Mouse (Mus musculus) hindbrain, embryonic 11.5 days (tissue): ENCODE measurements around the gene Sdha. TPM values are rescaled to one million over a fixed set of nuclear protein-coding genes. Genes with fewer than 3 reads are reported as not detected.

Experiments
- ATAC-seq: fragments of 200-750 bp; cut with Nextera tagmentation; 2 replicates; pipeline ENCODE4 v1.8.0; 2017; ENCODE audit warnings: mild to moderate bottlenecking, moderate TSS enrichment, moderate library complexity; ENCODE audit not compliant: low FRiP score
- DNase-seq: peaks from one replicate; pipeline ENCODE4 v3.0.0-alpha.2; 2015; ENCODE audit warnings: low spot score
- H3K27ac ChIP-seq: fragments of 300-500 bp; sonication (generic); 2 replicates; pipeline ENCODE4 v1.5.1; 2014; ENCODE audit warnings: mild to moderate bottlenecking, low read depth, low read length
- H3K27me3 ChIP-seq: fragments of 300-500 bp; sonication (generic); 2 replicates; pipeline ENCODE4 v1.6.1; 2014; ENCODE audit warnings: mild to moderate bottlenecking, low read length, moderate library complexity, mixed read lengths; ENCODE audit not compliant: control insufficient read depth, insufficient read depth
- H3K36me3 ChIP-seq: fragments of 300-500 bp; sonication (generic); 2 replicates; pipeline ENCODE4 v1.6.1; 2014; ENCODE audit warnings: mild to moderate bottlenecking, low read length, moderate library complexity, mixed read lengths; ENCODE audit not compliant: control insufficient read depth, insufficient read depth
- H3K4me1 ChIP-seq: fragments of 300-500 bp; sonication (generic); replicated peaks from 2 replicates; pipeline ENCODE4 v1.6.1; 2014; ENCODE audit warnings: low read length, mixed read lengths; ENCODE audit not compliant: control insufficient read depth, insufficient read depth
- H3K4me2 ChIP-seq: fragments of 300-500 bp; sonication (generic); replicated peaks from 2 replicates; pipeline ENCODE4 v1.6.1; 2014; ENCODE audit warnings: mild to moderate bottlenecking, low read depth, low read length
- H3K4me3 ChIP-seq: fragments of 300-500 bp; sonication (generic); 2 replicates; pipeline ENCODE4 v1.5.1; 2014; ENCODE audit warnings: low read depth, low read length
- H3K9ac ChIP-seq: fragments of 300-500 bp; sonication (generic); 2 replicates; pipeline ENCODE4 v1.6.1; 2014; ENCODE audit warnings: low read depth, low read length
- H3K9me3 ChIP-seq: fragments of 300-500 bp; sonication (generic); 2 replicates; pipeline ENCODE4 v1.6.1; 2016; ENCODE audit warnings: low read length; ENCODE audit not compliant: control insufficient read depth
- WGBS: fragments of 180-500 bp; shearing (Covaris S2); extraction: QIAGEN DNeasy Blood & Tissue Kit; methylation state at CpG from one replicate; pipeline ENCODE4 v1.1.7; 2014; 5-methylcytosine and 5-hydroxymethylcytosine counted together
- polyA plus RNA-seq: library from polyadenylated mRNA; unstranded; fragments of >200 nt; fragmentation: Nextera tagmentation; extraction: Ambion mirVana; gene quantifications from 2 replicates; pipeline ENCODE4 v1.2.1, GENCODE M21; 2014

Gene Sdha
- polyA plus RNA-seq, 1 experiment from 2014 or later = 196 TPM

DNA sequence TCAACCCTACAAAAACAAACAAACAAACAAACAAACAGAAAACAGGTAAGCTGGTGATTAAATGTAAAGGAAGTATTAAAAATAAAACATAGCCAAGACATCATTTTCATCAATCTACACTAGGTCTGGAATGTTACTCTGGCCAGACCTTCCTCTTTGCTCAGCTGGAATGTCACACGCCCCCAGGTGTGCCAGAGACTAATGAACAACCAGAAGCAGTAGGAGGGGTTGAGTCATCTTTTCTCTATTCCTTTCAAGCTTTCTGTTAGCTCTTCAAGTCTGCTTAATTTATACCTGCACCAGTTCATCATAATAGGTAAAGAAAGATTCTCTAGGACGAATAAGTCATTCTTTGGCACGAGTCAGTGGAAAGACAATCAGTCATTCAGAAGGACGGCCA is 33.7 kb downstream of the Sdha start:
- Histone ChIP-seq H3K4me3 (peak overlapping the region; percentile 83), H3K4me1 (no peaks in the 10 kb centered on the region; the same call in 1 of the 2 replicates), H3K9ac (peak overlapping the region; percentile 83), H3K27ac (no peak overlapping the region), H3K36me3 (0 out of 2 replicates have a peak, but pooled peaks cover 5% of the 10 kb centered on the region), H3K4me2 (peak overlapping the region; percentile 71), H3K9me3 (no peaks in the 10 kb centered on the region), H3K27me3 (no peaks in the 10 kb centered on the region)
- WGBS = 25% methylated on average over 4 of the region's 4 CpGs
- ATAC-seq = no peak
- no peak for DNase-seq

DNA sequence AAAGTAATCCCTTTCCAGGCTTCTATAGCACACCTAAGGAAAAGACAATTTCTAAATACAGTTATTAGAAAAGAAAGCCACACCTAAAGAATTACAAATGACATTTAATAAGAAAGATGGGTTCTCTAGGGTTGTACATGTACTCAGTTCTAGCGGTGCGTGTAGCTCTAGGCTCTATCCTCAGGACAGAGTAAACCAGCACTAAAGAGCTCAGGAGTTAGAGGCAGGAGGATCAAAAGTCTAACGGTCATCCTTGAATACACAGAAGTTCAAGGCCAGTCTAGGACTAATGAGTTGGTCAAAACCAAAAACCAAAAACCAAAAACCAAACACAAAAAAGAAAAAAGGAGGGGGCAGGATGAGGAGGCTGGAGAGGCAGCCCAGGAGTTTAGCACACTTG is 35.5 kb downstream of the Sdha start:
- H3K27me3 ChIP-seq = no peaks in the 10 kb centered on the region
- H3K4me2 ChIP-seq = no peak overlapping the region
- no peak overlapping the region for H3K27ac ChIP-seq
- DNase-seq (no peak), ATAC-seq (no peak)
- H3K4me3 ChIP-seq = no peak overlapping the region
- 95% methylated on average over 3 of the region's 3 CpGs for WGBS
- H3K9me3 ChIP-seq = no peaks in the 10 kb centered on the region
- H3K4me1 ChIP-seq = no peaks in the 10 kb centered on the region; the same call in 1 of the 2 replicates
- H3K9ac ChIP-seq = no peak overlapping the region
- H3K36me3 ChIP-seq = no peaks in the 10 kb centered on the region

DNA sequence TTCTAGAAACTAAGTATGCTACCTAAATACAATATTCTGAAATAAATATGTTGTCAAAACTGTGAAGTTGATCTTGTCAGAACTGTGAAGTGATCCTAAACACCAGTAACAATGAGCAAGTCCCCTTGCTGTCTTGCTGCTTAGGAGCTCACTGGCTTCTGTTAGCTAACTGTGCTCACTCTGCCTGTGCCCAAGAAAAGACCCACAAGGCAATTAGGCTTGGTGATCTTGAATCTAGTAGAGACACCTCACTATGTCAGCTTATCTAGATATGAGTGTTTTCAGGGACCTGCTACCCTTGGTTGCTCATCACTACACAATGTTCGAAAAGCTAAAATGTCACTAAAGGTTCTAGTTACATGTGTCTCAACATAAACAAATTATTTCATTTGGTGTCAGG is 44.3 kb downstream of the Sdha start:
- Histone ChIP-seq H3K27ac (no peak overlapping the region), H3K4me3 (no peak overlapping the region), H3K4me1 (no peaks in the 10 kb centered on the region), H3K36me3 (0 out of 2 replicates have a peak, but pooled peaks cover 2% of the 10 kb centered on the region), H3K27me3 (no peaks in the 10 kb centered on the region), H3K9ac (no peak overlapping the region), H3K9me3 (no peaks in the 10 kb centered on the region), H3K4me2 (no peak overlapping the region)
- ATAC-seq (no peak), DNase-seq (no peak)
- WGBS = 93% methylated on average over 1 of the region's 1 CpGs

DNA sequence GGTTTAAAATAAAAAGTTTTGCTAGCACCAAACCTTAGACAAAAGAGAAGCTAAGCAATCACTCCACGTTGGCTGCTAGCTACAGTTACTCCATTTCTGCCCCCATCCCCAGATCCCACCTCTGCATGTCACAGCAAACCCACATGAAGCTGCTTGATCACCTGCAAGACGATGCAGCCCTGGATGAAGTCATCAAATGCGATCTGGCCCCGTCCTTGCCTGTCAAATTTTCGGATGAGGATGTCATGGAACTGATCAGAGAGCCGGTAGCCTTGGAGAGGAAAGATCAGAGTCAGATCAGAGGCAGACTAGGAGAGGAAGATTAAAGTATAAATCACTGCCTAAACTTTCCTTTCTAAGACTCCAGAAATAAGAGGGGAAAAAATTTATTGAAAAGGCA is 44.7 kb downstream of the Sdha start:
- no peak overlapping the region for H3K9ac ChIP-seq
- H3K4me1 ChIP-seq = no peaks in the 10 kb centered on the region
- ATAC-seq (no peak), DNase-seq (no peak)
- H3K4me2 ChIP-seq = no peak overlapping the region
- no peak overlapping the region for H3K4me3 ChIP-seq
- H3K9me3 ChIP-seq = no peaks in the 10 kb centered on the region
- WGBS = 92% methylated on average over 6 of the region's 6 CpGs
- H3K36me3 ChIP-seq = 0 out of 2 replicates have a peak, but pooled peaks cover 2% of the 10 kb centered on the region
- no peaks in the 10 kb centered on the region for H3K27me3 ChIP-seq
- no peak overlapping the region for H3K27ac ChIP-seq

DNA sequence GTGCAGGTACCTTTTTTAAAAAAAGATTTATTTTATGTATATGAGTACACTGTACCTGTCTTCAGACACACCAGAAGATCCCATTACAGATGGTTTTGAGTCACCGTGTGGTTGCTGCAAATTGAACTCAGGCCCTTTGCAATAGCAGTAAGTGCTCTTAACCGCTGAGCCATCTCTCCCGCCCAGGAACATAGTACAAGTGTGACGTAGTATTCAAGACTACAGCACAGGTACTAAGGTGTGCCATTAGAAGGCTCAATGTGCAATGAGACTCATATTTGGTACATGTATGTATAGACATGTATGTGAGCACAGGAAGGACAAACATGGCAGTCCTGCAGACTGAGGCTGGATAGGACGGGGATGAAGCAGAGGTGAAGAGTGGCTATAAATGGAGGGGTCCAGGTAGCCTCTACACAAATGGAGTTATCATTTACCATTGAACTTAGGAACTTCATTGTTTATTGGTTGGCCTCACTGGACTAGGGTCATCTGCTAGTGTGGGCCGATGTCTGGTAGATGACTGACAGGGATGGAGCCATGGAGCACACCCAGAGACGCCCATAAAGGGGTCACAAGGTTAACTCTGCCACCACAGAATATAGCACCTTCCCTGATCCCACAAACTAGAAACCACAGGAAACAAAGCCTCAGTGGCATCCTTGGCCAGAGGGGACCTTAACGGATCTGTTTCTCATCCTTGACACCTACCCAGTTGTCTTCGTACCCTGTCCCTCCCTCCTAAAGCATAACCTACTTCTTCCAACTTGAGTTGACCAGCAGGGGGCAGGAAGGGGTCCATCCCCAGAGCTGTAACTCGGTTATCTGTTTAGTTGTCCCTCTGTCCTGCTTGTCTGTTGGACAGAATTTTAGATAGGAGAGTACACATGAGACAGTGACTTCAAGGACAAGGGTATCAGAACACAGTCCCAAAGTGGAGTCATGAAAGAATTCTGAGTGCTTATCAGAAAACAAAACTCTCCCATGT is 47.7 kb downstream of the Sdha start:
- H3K27me3 ChIP-seq = no peaks in the 10 kb centered on the region
- no peak overlapping the region for H3K4me3 ChIP-seq
- H3K4me1 ChIP-seq = no peaks in the 10 kb centered on the region
- no peak for ATAC-seq
- no peak overlapping the region for H3K4me2 ChIP-seq
- no peaks in the 10 kb centered on the region for H3K9me3 ChIP-seq
- H3K9ac ChIP-seq = no peak overlapping the region
- no peak overlapping the region for H3K27ac ChIP-seq
- H3K36me3 ChIP-seq = 0 out of 2 replicates have a peak, but pooled peaks cover 2% of the 10 kb centered on the region
- no peak for DNase-seq
- WGBS = 87% methylated on average over 10 of the region's 10 CpGs

DNA sequence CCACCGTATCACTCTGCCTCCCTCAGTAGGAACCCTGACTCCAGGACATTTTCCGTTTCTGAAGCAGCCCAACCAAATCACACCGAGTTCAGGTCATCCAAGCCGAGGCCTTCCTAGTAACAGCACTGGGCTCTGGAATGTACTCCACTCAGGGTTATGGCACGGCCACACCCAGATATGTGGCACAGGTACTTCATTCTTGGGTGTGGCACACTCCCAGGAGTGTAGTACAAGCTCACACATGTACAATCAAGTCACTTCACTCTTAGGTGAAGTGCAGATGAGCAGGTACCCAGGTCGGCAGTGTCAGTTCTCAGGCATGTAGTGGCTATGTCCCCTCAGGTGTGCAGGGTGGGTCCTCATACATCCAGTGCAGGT is 48.5 kb downstream of the Sdha start:
- 74% methylated on average over 6 of the region's 6 CpGs for WGBS
- Histone ChIP-seq H3K4me1 (no peaks in the 10 kb centered on the region), H3K27ac (no peak overlapping the region), H3K27me3 (no peaks in the 10 kb centered on the region), H3K4me2 (no peak overlapping the region), H3K4me3 (no peak overlapping the region), H3K9me3 (no peaks in the 10 kb centered on the region), H3K36me3 (0 out of 2 replicates have a peak, but pooled peaks cover 2% of the 10 kb centered on the region), H3K9ac (no peak overlapping the region)
- peak; percentile 30 for ATAC-seq
- DNase-seq = no peak

DNA sequence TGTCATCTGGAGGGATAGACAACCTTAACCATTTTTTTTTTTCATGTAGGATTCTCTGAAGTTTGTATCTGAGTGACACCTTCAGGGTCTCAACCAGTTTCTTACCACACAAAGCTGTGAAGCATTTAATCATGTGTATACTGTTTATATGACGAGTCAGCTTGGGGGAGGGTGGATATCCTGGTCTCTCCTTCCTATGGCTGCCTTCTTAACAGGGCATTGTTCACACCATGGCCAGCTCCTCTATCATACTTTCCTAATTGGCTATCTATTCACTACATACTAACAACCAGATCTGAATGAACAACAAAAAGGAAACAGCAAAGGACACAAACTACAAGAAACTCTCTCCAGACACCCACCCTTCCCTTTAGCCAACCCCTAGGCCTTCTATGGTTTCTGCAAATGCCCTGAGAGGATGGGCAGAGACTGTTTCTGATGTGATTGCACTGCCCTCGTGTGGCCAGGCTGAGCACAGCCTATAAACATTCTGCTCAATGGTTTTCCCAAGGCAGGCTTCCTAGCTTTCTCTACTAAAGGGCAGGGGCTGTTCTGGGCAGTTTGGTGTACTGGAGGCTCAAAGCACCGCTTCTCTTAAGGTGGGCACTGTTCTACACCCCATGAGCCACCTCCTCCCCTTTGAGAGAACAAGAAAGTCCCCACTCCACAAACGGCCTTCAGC is 49.0 kb downstream of the Sdha start:
- ATAC-seq (peak; percentile 76), DNase-seq (peak; percentile 81)
- Histone ChIP-seq H3K9ac (no peak overlapping the region), H3K27me3 (no peaks in the 10 kb centered on the region), H3K9me3 (no peaks in the 10 kb centered on the region), H3K36me3 (0 out of 2 replicates have a peak, but pooled peaks cover 2% of the 10 kb centered on the region), H3K4me2 (no peak overlapping the region), H3K4me3 (no peak overlapping the region), H3K4me1 (no peaks in the 10 kb centered on the region), H3K27ac (no peak overlapping the region)
- WGBS = 45% methylated on average over 4 of the region's 4 CpGs

DNA sequence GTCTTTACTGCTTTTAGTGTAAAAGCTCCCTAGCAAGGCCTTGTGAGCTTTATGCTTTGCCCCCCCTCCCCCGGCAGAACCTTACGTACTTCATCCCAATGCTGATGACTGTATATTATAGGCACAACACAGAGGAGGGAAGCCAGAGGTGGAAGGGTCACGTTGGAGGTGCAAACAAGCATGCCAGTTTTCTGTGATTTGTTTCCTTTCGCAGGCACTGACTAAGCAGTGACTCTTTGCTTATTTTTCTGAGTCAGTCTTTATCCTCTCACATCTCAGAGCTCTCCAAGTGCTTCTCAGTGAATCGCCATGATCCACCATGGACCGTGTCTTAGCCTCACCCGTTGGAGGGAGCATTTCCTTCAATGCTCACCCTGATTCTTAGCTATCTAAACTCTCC is 53.7 kb downstream of the Sdha start:
- Histone ChIP-seq H3K4me3 (no peak overlapping the region), H3K4me1 (no peaks in the 10 kb centered on the region), H3K9me3 (no peaks in the 10 kb centered on the region), H3K9ac (no peak overlapping the region), H3K27me3 (peaks cover 3% of the 10 kb centered on the region), H3K27ac (no peak overlapping the region), H3K36me3 (no peaks in the 10 kb centered on the region), H3K4me2 (no peak overlapping the region)
- 85% methylated on average over 7 of the region's 7 CpGs for WGBS
- no peak for ATAC-seq
- no peak for DNase-seq
